Mouse (Mus musculus): Measurements from ENCODE around the gene Neurog3.

DNA sequence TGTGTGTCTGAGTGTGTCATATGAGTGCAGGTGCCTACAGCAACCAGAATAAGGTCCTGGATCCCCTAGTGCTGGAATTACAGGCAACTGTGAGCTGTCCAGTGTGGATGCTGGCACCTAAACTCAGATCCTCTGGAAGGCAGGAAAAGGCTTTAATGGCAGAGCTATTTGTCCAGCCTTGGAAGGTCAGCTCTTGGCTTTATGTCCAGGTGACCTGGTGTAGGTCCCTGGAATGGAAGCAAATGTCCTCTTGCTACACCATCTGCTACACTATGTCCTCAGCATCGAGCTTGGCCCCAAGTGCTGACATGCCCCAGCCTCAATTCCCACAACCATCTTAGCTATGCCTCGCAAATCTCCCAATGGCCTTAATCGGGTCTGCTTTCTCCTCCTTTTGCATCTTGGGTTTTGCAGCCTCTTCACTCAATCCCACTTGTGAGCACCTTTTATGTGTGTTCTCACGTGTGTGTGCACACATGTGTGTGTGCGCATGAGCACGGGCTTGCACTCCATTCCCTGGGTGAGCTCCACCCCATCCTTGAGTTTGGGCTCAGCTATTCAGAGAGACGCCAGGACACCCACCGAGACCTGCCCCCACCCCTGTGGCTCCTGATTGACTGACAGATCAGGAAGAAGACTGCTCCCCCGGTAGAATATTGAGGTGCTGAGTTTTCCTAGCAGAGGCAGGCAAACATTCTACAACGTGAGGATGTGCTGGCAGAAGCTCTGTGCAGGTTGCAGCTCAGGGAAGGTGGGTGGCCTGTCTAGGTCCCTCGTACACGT, 14.8 kb downstream of the Neurog3 start:
- TF ChIP-seq POLR2A (IDR thresholded peaks at IDR 0.05; ENCODE audit: borderline replicate concordance, insufficient read depth, low read length) (no peak), CTCF (IDR thresholded peaks at IDR 0.05; ENCODE audit: borderline replicate concordance, insufficient read depth, low read depth, low read length) (no peak)
